Mouse (Mus musculus): ENCODE measurements around the gene Pip5k1a.
"Not testable (repeated sequence)": the region's sequence is repeated elsewhere in the genome, so short reads cannot be mapped to it uniquely, and the experiment has no call there.

Pip5k1a gene

GRCm38 (mm10) chr3:95124246-95124645, 17.5 kb upstream of the Pip5k1a start, which contains the start of gene Tmod4:
Gene Tmod4, plus strand, starts transcription at chr3:95124476.
- in situ Hi-C loops (cut with MboI; ENCODE audit: low pct_unique_long_range_greater_than_20kb in 1 of 2, low sequenced_read_pairs in 2 of 2, unreplicated experiment in 1 of 2), result no loop called here

GRCm38 (mm10) chr3:95121580-95121979, 14.8 kb upstream of the Pip5k1a start:
- in situ Hi-C loops (cut with MboI; ENCODE audit: low pct_unique_long_range_greater_than_20kb in 1 of 2, low sequenced_read_pairs in 2 of 2, unreplicated experiment in 1 of 2), result no loop called here

GRCm38 (mm10) chr3:95117751-95118150, 11.0 kb upstream of the Pip5k1a start:
- in situ Hi-C loops (cut with MboI; ENCODE audit: low pct_unique_long_range_greater_than_20kb in 1 of 2, low sequenced_read_pairs in 2 of 2, unreplicated experiment in 1 of 2), result no loop called here

GRCm38 (mm10) chr3:95112760-95113159, 6.0 kb upstream of the Pip5k1a start:
- in situ Hi-C loops (cut with MboI; ENCODE audit: low pct_unique_long_range_greater_than_20kb in 1 of 2, low sequenced_read_pairs in 2 of 2, unreplicated experiment in 1 of 2), result no loop called here

GRCm38 (mm10) chr3:95110911-95111726, 4.4 kb upstream of the Pip5k1a start, which contains the start of gene Vps72:
Gene Vps72, plus strand, starts transcription at chr3:95111022.
- in situ Hi-C loops (cut with MboI; ENCODE audit: low pct_unique_long_range_greater_than_20kb in 1 of 2, low sequenced_read_pairs in 2 of 2, unreplicated experiment in 1 of 2), result no loop called here

- in situ Hi-C loops (cut with MboI; ENCODE audit: low pct_unique_long_range_greater_than_20kb in 1 of 2, low sequenced_read_pairs in 2 of 2, unreplicated experiment in 1 of 2), result no loop called here
These were observed 1.2 kb upstream of the Pip5k1a start for GRCm38 (mm10) chr3:95107898-95108297.

- in situ Hi-C loops (cut with MboI; ENCODE audit: low pct_unique_long_range_greater_than_20kb in 1 of 2, low sequenced_read_pairs in 2 of 2, unreplicated experiment in 1 of 2), result not testable (repeated sequence)
These were observed 578 bp upstream of the Pip5k1a start for GRCm38 (mm10) chr3:95107308-95107707.

GRCm38 (mm10) chr3:95105586-95106337, 968 bp downstream of the Pip5k1a start:
- in situ Hi-C loops (cut with MboI; ENCODE audit: low pct_unique_long_range_greater_than_20kb in 1 of 2, low sequenced_read_pairs in 2 of 2, unreplicated experiment in 1 of 2), result no loop called here

GRCm38 (mm10) chr3:95105121-95105520, 1.6 kb downstream of the Pip5k1a start:
- in situ Hi-C loops (cut with MboI; ENCODE audit: low pct_unique_long_range_greater_than_20kb in 1 of 2, low sequenced_read_pairs in 2 of 2, unreplicated experiment in 1 of 2), result no loop called here

GRCm38 (mm10) chr3:95100854-95101253, 5.9 kb downstream of the Pip5k1a start:
- in situ Hi-C loops (cut with MboI; ENCODE audit: low pct_unique_long_range_greater_than_20kb in 1 of 2, low sequenced_read_pairs in 2 of 2, unreplicated experiment in 1 of 2), result no loop called here

- in situ Hi-C loops (cut with MboI; ENCODE audit: low pct_unique_long_range_greater_than_20kb in 1 of 2, low sequenced_read_pairs in 2 of 2, unreplicated experiment in 1 of 2), result no loop called here
These were observed 18.7 kb downstream of the Pip5k1a start for GRCm38 (mm10) chr3:95088071-95088470.

GRCm38 (mm10) chr3:95071606-95072005, 35.1 kb downstream of the Pip5k1a start:
- in situ Hi-C loops (cut with MboI; ENCODE audit: low pct_unique_long_range_greater_than_20kb in 1 of 2, low sequenced_read_pairs in 2 of 2, unreplicated experiment in 1 of 2), result no loop called here

GRCm38 (mm10) chr3:95066570-95066969, 40.2 kb downstream of the Pip5k1a start:
- in situ Hi-C loops (cut with MboI; ENCODE audit: low pct_unique_long_range_greater_than_20kb in 1 of 2, low sequenced_read_pairs in 2 of 2, unreplicated experiment in 1 of 2), result no loop called here

GRCm38 (mm10) chr3:95066095-95066494, 40.6 kb downstream of the Pip5k1a start:
- in situ Hi-C loops (cut with MboI; ENCODE audit: low pct_unique_long_range_greater_than_20kb in 1 of 2, low sequenced_read_pairs in 2 of 2, unreplicated experiment in 1 of 2), result no loop called here

GRCm38 (mm10) chr3:95065553-95065952, 41.2 kb downstream of the Pip5k1a start:
- in situ Hi-C loops (cut with MboI; ENCODE audit: low pct_unique_long_range_greater_than_20kb in 1 of 2, low sequenced_read_pairs in 2 of 2, unreplicated experiment in 1 of 2), result no loop called here

GRCm38 (mm10) chr3:95063741-95064140, 43.0 kb downstream of the Pip5k1a start:
- in situ Hi-C loops (cut with MboI; ENCODE audit: low pct_unique_long_range_greater_than_20kb in 1 of 2, low sequenced_read_pairs in 2 of 2, unreplicated experiment in 1 of 2), result no loop called here

- in situ Hi-C loops (cut with MboI; ENCODE audit: low pct_unique_long_range_greater_than_20kb in 1 of 2, low sequenced_read_pairs in 2 of 2, unreplicated experiment in 1 of 2), result no loop called here
These were observed 48.7 kb downstream of the Pip5k1a start for GRCm38 (mm10) chr3:95058078-95058477.

GRCm38 (mm10) chr3:95056275-95056674, 50.5 kb downstream of the Pip5k1a start:
- in situ Hi-C loops (cut with MboI; ENCODE audit: low pct_unique_long_range_greater_than_20kb in 1 of 2, low sequenced_read_pairs in 2 of 2, unreplicated experiment in 1 of 2), result no loop called here

- in situ Hi-C loops (cut with MboI; ENCODE audit: low pct_unique_long_range_greater_than_20kb in 1 of 2, low sequenced_read_pairs in 2 of 2, unreplicated experiment in 1 of 2), result no loop called here
These were observed 52.1 kb downstream of the Pip5k1a start for GRCm38 (mm10) chr3:95054481-95055260.
